Mouse (Mus musculus) c-Kit-positive CD71-positive TER-119-positive erythroid progenitor cells, embryonic 14.5 days (primary cell): Measurements from ENCODE around the gene Kcne2.

Experiments
- DNase-seq: peaks from one replicate; pipeline ENCODE4 v3.0.0-alpha.2; 2013; ENCODE audit warnings: low spot score

The Kcne2 gene

GRCm38 (mm10) chr16:92292101-92292500 is at the start of gene Kcne2:
Gene Kcne2, plus strand, starts transcription at chr16:92292389.
- DNase-seq = no peak

DNA sequence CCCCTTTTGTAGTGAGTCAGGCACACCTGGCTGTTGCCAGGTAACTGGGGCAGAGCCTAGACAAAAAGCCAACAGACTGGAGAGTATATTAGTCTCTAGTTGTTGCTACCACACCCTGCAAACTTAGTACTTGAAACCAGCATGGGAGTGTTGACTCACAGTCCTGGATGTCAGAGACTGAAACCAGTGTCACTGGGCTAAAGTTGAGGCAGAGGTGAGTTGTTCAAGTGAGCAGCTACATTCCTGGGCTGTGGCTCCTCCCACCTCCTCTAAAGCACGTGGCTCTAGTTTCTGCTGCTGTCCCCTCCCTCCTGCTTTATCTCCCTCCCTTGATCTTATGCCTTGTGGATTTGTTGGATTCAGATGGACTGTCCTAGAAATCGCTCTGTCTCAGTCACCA is 46.3 kb upstream of the Kcne2 start:
- DNase-seq = no peak

- no peak for DNase-seq
Observed at GRCm38 (mm10) chr16:92246974-92247373, 45.2 kb upstream of the Kcne2 start.

- no peak for DNase-seq
Observed at GRCm38 (mm10) chr16:92247700-92248099, 44.5 kb upstream of the Kcne2 start.

- no peak for DNase-seq
Observed at GRCm38 (mm10) chr16:92249681-92250080, 42.5 kb upstream of the Kcne2 start.

DNA sequence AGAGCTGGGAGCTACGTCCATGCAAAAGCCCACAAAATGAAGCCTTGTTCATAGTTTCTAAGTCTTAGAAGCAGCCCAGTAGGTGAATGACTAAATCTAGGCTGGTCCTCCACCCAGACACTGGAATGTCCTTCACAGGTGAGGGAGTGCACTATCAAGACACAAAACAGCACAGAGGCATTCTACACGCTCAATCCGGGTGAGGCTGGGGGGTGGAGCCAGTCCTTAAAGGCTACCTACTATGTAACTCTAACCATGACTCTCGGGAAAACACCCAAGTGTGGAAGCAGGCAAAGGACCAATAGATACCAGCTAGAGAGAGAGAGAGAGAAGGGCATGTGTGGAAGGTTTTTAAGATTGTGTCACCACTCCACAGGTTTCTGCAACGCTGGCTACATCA is 41.7 kb upstream of the Kcne2 start:
- no peak for DNase-seq

GRCm38 (mm10) chr16:92254316-92254715 is 37.9 kb upstream of the Kcne2 start:
- DNase-seq = no peak

- no peak for DNase-seq
Observed at GRCm38 (mm10) chr16:92267861-92268260, 24.3 kb upstream of the Kcne2 start.

- DNase-seq = no peak
Observed at GRCm38 (mm10) chr16:92274516-92274915, 17.7 kb upstream of the Kcne2 start.

DNA sequence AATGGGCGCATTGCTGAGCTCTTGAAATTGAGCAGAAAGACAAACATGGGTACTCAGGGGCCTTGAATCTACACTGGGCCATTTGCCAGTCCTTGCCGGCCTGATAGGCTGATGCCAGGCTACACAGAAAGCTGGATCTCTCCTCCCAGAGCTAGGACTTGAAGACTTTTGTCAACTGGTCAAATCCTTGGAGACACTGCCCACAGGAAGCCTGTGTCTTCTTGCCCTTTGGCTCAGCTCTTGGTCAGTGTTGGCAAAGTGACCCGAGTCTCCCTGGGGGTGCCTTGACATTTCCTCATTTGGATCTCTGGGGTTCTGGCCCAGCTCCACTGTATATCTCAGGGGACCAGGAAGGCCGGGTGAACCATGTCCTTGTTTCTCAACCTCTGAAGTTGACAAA is 16.7 kb upstream of the Kcne2 start:
- DNase-seq = no peak

DNA sequence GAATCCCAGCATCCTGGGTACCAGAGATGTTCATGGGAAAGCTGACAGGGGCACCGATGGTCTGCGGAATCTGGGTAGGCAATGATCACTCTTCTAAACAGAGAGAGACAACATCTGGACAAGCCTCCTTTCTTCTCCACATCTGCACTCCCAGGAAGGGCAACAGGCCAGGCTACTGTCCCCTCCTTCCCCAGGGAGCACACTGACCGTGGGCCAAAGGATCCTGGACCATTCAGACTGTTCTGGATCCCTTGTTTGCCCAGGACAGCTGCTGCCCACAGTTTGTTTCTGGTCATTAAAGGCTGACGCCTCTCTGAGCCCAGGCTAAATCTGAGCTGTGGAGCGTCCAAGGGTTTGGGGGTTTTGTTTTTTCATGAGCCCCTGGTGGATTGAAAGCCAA is 9.5 kb upstream of the Kcne2 start:
- no peak for DNase-seq

DNA sequence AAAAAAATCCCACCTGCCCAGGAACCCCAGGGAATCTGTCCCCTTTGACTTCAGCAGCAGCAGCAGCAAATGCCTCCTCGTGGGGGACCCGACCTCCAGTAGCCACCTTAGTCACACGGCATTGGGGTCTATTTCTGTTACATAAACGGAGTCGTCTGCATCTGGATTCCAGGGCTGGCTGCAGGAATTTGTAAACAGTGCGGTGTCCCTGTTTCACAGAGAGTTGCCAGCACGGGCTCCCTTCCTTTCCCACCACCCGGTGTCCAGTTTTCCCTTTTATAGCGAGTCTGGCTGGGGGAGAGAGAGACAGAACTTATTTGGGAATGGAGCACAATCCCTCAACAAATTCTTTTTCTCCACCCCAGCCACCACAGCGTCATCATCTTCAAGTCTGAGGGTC is 7.1 kb upstream of the Kcne2 start:
- no peak for DNase-seq

DNA sequence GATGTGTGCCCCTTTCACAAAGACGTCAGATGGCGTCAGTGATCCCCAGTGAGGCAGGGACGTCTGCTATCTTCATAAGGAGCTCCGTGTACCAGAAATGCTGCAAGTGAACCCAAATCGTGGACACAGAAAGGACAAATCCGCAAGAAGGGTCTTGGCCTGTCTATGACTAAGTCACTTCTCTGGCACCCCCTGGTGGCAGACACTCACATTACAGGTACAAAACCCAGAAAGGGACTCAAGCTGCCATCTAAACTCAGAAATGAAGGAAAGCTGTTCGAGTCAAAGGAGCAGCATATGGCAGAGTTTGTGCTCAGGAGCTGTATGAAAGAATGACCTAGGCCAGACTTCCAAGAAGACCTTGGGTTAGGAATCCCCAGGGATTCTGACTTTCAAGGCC is 5.6 kb upstream of the Kcne2 start:
- peak; percentile 66 for DNase-seq

- no peak for DNase-seq
Observed at GRCm38 (mm10) chr16:92288778-92289177, 3.4 kb upstream of the Kcne2 start.

DNA sequence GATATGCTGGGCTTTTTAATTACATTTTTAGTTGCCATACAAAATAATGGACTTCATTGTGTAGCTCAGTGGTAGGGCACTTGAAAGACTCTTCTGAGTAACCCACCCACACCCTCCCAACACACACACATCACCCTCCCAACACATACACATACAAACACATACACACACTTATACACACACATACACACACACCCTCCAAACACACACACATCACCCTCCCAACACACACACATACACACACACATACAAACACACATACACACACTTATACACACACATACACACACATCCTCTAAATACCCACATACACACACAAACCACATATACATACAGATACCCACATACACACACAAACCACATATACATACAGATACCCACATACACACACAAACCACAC is 2.1 kb upstream of the Kcne2 start:
- DNase-seq = no peak

- no peak for DNase-seq
Observed at GRCm38 (mm10) chr16:92294267-92294970, 2.2 kb downstream of the Kcne2 start.

- no peak for DNase-seq
Observed at GRCm38 (mm10) chr16:92295328-92295727, 3.1 kb downstream of the Kcne2 start.

DNA sequence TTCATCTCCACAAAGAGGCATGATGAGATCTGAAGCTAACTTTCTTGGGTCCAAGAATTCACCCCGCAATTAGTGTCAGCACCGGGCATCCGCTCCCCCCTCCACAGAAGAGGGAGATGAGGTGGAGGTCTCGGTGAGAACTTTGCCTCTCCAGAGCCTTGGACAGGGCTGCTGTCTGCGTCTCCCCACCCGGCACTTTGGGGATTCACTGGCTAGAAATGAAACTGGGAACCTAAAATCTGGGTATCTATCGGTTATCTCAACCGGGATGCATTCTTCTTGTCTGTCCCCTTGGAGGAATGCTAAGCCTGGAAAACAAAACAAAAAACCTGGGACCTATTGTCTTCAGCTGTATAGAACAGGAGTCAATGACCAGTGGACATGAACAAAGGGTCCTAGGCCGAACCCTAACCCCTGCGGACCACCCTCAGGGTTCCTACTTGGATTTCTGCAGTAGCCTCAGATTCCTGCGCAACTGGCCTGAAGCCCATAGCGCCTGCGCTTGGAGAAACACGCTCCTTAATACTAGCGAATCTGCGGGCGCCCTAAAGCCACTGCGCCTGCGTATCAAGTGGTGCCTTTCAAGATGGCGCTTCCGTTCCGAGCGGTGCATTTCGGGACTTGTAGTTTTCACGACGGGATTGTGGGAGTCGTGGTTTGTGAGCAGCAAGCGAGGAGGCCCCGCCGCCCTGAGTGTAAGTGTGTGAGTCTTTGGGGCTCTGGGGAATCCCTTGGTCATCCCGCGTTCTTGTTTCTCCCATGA is 8.6 kb downstream of the Kcne2 start, which contains the start of gene Smim11:
TSS of gene Smim11 (plus strand) at position 638 of the 763 bp plus-strand sequence.
- DNase-seq = peak; percentile 96

GRCm38 (mm10) chr16:92301412-92301806 is 9.2 kb downstream of the Kcne2 start:
- DNase-seq = no peak

DNA sequence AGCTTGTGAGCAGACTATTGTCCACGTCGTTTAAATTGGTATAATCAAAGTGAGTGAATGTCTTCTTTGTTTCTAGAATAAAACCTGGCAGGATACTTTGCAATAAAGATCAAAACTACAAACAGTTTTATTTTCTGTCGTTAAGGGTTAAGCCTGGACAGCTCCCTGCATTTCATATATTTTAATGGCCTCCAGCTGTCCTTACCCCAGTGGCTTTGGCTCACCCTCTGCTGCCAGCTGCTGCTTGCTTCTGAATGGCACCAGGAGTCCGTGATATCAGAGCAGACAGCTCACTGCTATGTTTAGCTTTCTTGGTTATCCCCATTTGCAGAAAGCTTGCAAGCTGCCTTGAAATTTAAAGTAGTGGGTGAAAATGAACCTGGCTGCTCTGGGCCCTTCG is 9.8 kb downstream of the Kcne2 start:
- DNase-seq = peak; percentile 22

GRCm38 (mm10) chr16:92302506-92302905 is 10.3 kb downstream of the Kcne2 start:
- DNase-seq = no peak

GRCm38 (mm10) chr16:92305519-92305918 is 13.3 kb downstream of the Kcne2 start:
- DNase-seq = no peak

DNA sequence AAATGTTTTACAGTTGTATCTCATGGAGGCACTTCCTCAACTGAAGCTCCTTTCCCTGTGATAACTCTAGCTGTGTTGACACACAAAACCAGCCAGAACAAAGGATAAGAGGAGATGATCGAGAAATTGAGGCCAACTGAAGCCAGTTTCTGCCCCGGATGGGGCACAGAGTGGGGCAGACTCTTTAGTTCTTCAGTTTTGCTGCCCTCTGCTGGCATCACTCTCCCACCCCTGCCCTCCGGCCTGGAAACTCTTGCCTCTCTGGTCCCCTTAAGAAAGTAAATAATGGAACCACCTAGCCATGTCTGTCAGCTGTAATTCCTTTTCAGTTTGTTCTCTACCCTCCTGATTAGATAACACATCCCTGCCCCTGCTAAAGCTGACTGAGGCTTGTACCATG is 15.8 kb downstream of the Kcne2 start:
- no peak for DNase-seq

- DNase-seq = no peak
Observed at GRCm38 (mm10) chr16:92309126-92309525, 16.9 kb downstream of the Kcne2 start.
